41 mouse cellular contexts compared by ENCODE assay signal in the genomic region with DNA sequence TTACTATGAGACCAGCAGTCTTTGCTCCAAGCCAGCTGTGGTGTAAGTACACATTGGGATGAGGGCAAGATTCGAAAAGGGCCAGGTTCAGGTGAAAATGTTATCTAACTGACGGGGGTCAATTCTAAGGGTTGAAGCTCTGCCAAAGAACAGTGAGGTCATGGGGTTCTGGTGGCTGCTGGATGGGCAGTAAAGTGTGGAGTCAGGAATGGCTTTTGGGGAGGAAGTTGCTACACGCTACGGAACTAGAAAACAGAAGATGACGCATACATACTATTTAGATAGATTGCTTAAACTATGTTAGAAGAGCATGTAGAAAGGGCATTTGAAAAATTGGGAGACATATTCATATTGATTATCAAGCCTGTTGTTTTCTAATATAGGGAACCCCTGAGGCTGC. TPM values are rescaled to one million over a fixed set of nuclear protein-coding genes. Genes with fewer than 3 reads are reported as not detected.
DNase-seq lines count a peak whose midpoint lies in the region; ATAC-seq and TF ChIP-seq lines count a peak whose summit lies in the region.
"Had no signal": no experiment of that assay in that cellular context is flagged by ENCODE, and none has a peak within 500 bp of the region (broad histone marks: within the 10 kb centered on the region; RNA-seq: fewer than 3 reads in every experiment).

No protein-coding gene starts in this region.

- ATAC-seq in liver, postnatal 0 days = peak; percentile 66
- no peak for ATAC-seq in liver, embryonic 12.5 days
- ATAC-seq in megakaryocyte, adult 5-6 weeks (ENCODE audit: poor library complexity, severe bottlenecking) = peak; percentile 64
- ATAC-seq: CD4-positive, CD25-positive, alpha-beta regulatory T cell, adult 4 months; forebrain, embryonic 15.5 days; hindbrain, postnatal 0 days; intestine, embryonic 15.5 days; midbrain, embryonic 13.5 days had no signal

- no peaks in the 10 kb centered on the region for H3K27me3 ChIP-seq in liver, postnatal 0 days (ENCODE audit: insufficient read depth, low read length)
- no peaks in the 10 kb centered on the region; the same call in 1 of the 2 replicates for H3K27me3 ChIP-seq in liver, embryonic 12.5 days (replicated peaks)
- H3K27me3 ChIP-seq in splenic B cell, adult 2 months (ENCODE audit: control insufficient read depth, insufficient read depth, low read length, poor library complexity, severe bottlenecking) = no peaks in the 10 kb centered on the region
- H3K27me3 ChIP-seq: embryonic facial prominence, embryonic 12.5 days; forebrain, embryonic 15.5 days; hindbrain, embryonic 12.5 days; intestine, embryonic 15.5 days; liver, embryonic 15.5 days; lung, embryonic 15.5 days; midbrain, embryonic 13.5 days had no signal

- no peak overlapping the region for H3K4me3 ChIP-seq in liver, postnatal 0 days (ENCODE audit: low read depth, low read length)
- no peak overlapping the region for H3K4me3 ChIP-seq in liver, embryonic 12.5 days
- H3K4me3 ChIP-seq in brown adipose tissue, adult 24 weeks (ENCODE audit: insufficient read depth, low read depth, low read length) = no peak overlapping the region
- H3K4me3 ChIP-seq: embryonic facial prominence, embryonic 12.5 days; forebrain, embryonic 15.5 days; gastrocnemius, adult 2 months; heart, embryonic 13.5 days; hindbrain, embryonic 12.5 days; intestine, embryonic 15.5 days; liver, embryonic 15.5 days; lung, embryonic 15.5 days; megakaryocyte, embryonic 14.5 days; midbrain, embryonic 13.5 days had no signal

- no peaks in the 10 kb centered on the region for H3K9me3 ChIP-seq in liver, postnatal 0 days (ENCODE audit: low read length)
- no peaks in the 10 kb centered on the region for H3K9me3 ChIP-seq in liver, embryonic 12.5 days (replicated peaks)
- H3K9me3 ChIP-seq: embryonic facial prominence, embryonic 12.5 days; forebrain, embryonic 15.5 days; heart, embryonic 13.5 days; hindbrain, embryonic 12.5 days; intestine, embryonic 15.5 days; liver, embryonic 15.5 days; lung, embryonic 15.5 days; megakaryocyte, embryonic 14.5 days; midbrain, embryonic 13.5 days had no signal

- WGBS in liver, postnatal 0 days (ENCODE audit: insufficient replicate concordance) = 18% methylated on average over 5 of the region's 5 CpGs
- 49% methylated on average over 5 of the region's 5 CpGs for WGBS in liver, embryonic 12.5 days (ENCODE audit: insufficient replicate concordance)

- H3K4me2 ChIP-seq in liver, postnatal 0 days (ENCODE audit: low read depth, low read length) = no peak overlapping the region
- no peak overlapping the region for H3K4me2 ChIP-seq in liver, embryonic 12.5 days
- H3K4me2 ChIP-seq: embryonic facial prominence, embryonic 12.5 days; forebrain, embryonic 15.5 days; heart, embryonic 13.5 days; hindbrain, embryonic 12.5 days; intestine, embryonic 15.5 days; liver, embryonic 15.5 days; lung, embryonic 15.5 days; midbrain, embryonic 13.5 days had no signal

- peaks cover 5% of the 10 kb centered on the region; the same call in 1 of the 2 replicates for H3K4me1 ChIP-seq in liver, postnatal 0 days (ENCODE audit: insufficient read depth)
- no peaks in the 10 kb centered on the region for H3K4me1 ChIP-seq in liver, embryonic 12.5 days
- H3K4me1 ChIP-seq in brown adipose tissue, adult 24 weeks (ENCODE audit: control insufficient read depth, insufficient read depth, insufficient read length, low read length) = no peaks in the 10 kb centered on the region
- H3K4me1 ChIP-seq: embryonic facial prominence, embryonic 12.5 days; forebrain, embryonic 15.5 days; heart, embryonic 13.5 days; hindbrain, embryonic 12.5 days; intestine, embryonic 15.5 days; liver, embryonic 15.5 days; lung, embryonic 15.5 days; midbrain, embryonic 13.5 days had no signal

- DNase-seq in liver, postnatal 0 days = peak; percentile 16
- peak; percentile 11 for DNase-seq in splenic B cell, adult 2 months (ENCODE audit: low read depth, low spot score)
- no peak for DNase-seq in frontal cortex, postnatal 36 days (ENCODE audit: low spot score in 2 of 2)
- no peak for DNase-seq in embryo, embryonic 10.5 days (ENCODE audit: low spot score)
- DNase-seq: adrenal gland, postnatal 36 days; cerebellum, adult 8-10 months; cerebellum, postnatal 25 days; embryo, embryonic 11 days; gastrocnemius, adult 2 months; gastrocnemius, postnatal 36 days; heart, postnatal 10 days; kidney, adult 2 months; kidney, postnatal 10 days; liver; right cerebral cortex, adult 18-20 months had no signal

- TF ChIP-seq EP300 in liver, postnatal 0 days (IDR thresholded peaks at IDR 0.05; ENCODE audit: low read depth) = no peak

- no peaks in the 10 kb centered on the region for H3K36me3 ChIP-seq in liver, postnatal 0 days (replicated peaks; ENCODE audit: insufficient read depth, low read length)
- H3K36me3 ChIP-seq in liver, embryonic 12.5 days = no peaks in the 10 kb centered on the region
- no peaks in the 10 kb centered on the region for H3K36me3 ChIP-seq in splenic B cell, adult 2 months (ENCODE audit: control insufficient read depth, insufficient read depth, low read length, poor library complexity, severe bottlenecking)
- H3K36me3 ChIP-seq: embryonic facial prominence, embryonic 12.5 days; forebrain, embryonic 15.5 days; heart, embryonic 13.5 days; hindbrain, embryonic 12.5 days; intestine, embryonic 15.5 days; liver, embryonic 15.5 days; lung, embryonic 15.5 days; midbrain, embryonic 13.5 days had no signal

- H3K9ac ChIP-seq in liver, postnatal 0 days (replicated peaks) = no peak overlapping the region
- no peak overlapping the region for H3K9ac ChIP-seq in liver, embryonic 12.5 days
- H3K9ac ChIP-seq: embryonic facial prominence, embryonic 12.5 days; forebrain, embryonic 15.5 days; heart, embryonic 13.5 days; hindbrain, embryonic 12.5 days; intestine, embryonic 15.5 days; liver, embryonic 15.5 days; lung, embryonic 15.5 days; midbrain, embryonic 13.5 days had no signal

- H3K27ac ChIP-seq in liver, postnatal 0 days (ENCODE audit: low read depth) = no peak overlapping the region
- no peak overlapping the region for H3K27ac ChIP-seq in liver, embryonic 12.5 days
- H3K27ac ChIP-seq in brown adipose tissue, adult 24 weeks (replicated peaks; ENCODE audit: low read depth, low read length) = 0 out of 2 replicates have a peak overlapping the region, but pooled peaks have one; percentile 40
- H3K27ac ChIP-seq: embryonic facial prominence, embryonic 12.5 days; forebrain, embryonic 15.5 days; gastrocnemius, adult 2 months; heart, embryonic 13.5 days; hindbrain, embryonic 12.5 days; hindbrain, postnatal 0 days; intestine, embryonic 15.5 days; liver, embryonic 15.5 days; lung, embryonic 15.5 days; midbrain, embryonic 13.5 days had no signal

- no peak for TF ChIP-seq CTCF in liver, postnatal 0 days (IDR thresholded peaks at IDR 0.05; ENCODE audit: low read depth)

RNA-seq across cellular contexts. Expression of a gene that starts 1.1 kb away (rescaled TPM):
- polyA plus RNA-seq in liver, postnatal 0 days (2015; fragmentation: Nextera tagmentation; extraction: Ambion mirVana) = 1.6 and 1.8 TPM in 2 replicates
- polyA plus RNA-seq in liver, embryonic 12.5 days (2016; fragmentation: Nextera tagmentation; extraction: Ambion mirVana) = 0.85 and 0.99 TPM in 2 replicates
- polyA plus RNA-seq in brown adipose tissue, adult 24 weeks (2012; ENCODE audit: insufficient read depth, insufficient read length, missing spikeins) = 3.8 TPM in 1 of 2 replicates, not detected in the other
- 36.0 and 59.5 TPM in 2 replicates for total RNA-seq in megakaryocyte, adult 5-6 weeks (2015)
- 36.2 and 51.5 TPM in 2 replicates for total RNA-seq in megakaryocyte, adult 5-6 weeks (2017)
- total RNA-seq: adrenal gland, adult 18-20 months; gastrocnemius, adult 2 months; gastrocnemius, postnatal 36 days; heart, adult 8-10 months; heart, postnatal 10 days; hindbrain, postnatal 0 days; layer of hippocampus, postnatal 10 days; left cerebral cortex, adult 18-20 months; left cerebral cortex, postnatal 14 days had no signal
- polyA plus RNA-seq: midbrain, embryonic 13.5 days; testis, adult 2 months had no signal

RNA-seq across cellular contexts. Expression of a gene that starts 14.4 kb away (rescaled TPM):
- polyA plus RNA-seq in liver, postnatal 0 days (2015; fragmentation: Nextera tagmentation; extraction: Ambion mirVana) = 1.3 TPM in 2 replicates
- polyA plus RNA-seq in liver, embryonic 12.5 days (2016; fragmentation: Nextera tagmentation; extraction: Ambion mirVana) = 1.6 and 2.0 TPM in 2 replicates
- polyA plus RNA-seq in brown adipose tissue, adult 24 weeks (2012; ENCODE audit: insufficient read depth, insufficient read length, missing spikeins) = 1.5 and 4.1 TPM in 2 replicates
- total RNA-seq in megakaryocyte, adult 5-6 weeks (2015) = 299 and 403 TPM in 2 replicates
- total RNA-seq in megakaryocyte, adult 5-6 weeks (2017) = 184 and 222 TPM in 2 replicates
- total RNA-seq: adrenal gland, postnatal 36 days; gastrocnemius, adult 2 months; gastrocnemius, postnatal 36 days; heart, adult 8-10 months; left cerebral cortex, adult 18-20 months; left cerebral cortex, postnatal 14 days had no signal
- polyA plus RNA-seq: CD4-positive, CD25-positive, alpha-beta regulatory T cell, adult 4 months; stomach, embryonic 14.5 days; testis, adult 2 months had no signal

RNA-seq across cellular contexts. Expression of a gene that starts 18.1 kb away (rescaled TPM):
- polyA plus RNA-seq in liver, postnatal 0 days (2015; fragmentation: Nextera tagmentation; extraction: Ambion mirVana) = not detected in 2 replicates
- polyA plus RNA-seq in liver, embryonic 12.5 days (2016; fragmentation: Nextera tagmentation; extraction: Ambion mirVana) = not detected in 2 replicates
- polyA plus RNA-seq in brown adipose tissue, adult 24 weeks (2012; ENCODE audit: insufficient read depth, insufficient read length, missing spikeins) = not detected in 2 replicates
- 1.0 TPM in 1 of 2 replicates, not detected in the other for total RNA-seq in megakaryocyte, adult 5-6 weeks (2015)
- total RNA-seq in megakaryocyte, adult 5-6 weeks (2017) = not detected in 2 replicates
- total RNA-seq: adrenal gland, adult 18-20 months; adrenal gland, postnatal 36 days; gastrocnemius, adult 2 months; gastrocnemius, postnatal 36 days; heart, adult 8-10 months; heart, postnatal 10 days; hindbrain, postnatal 0 days; layer of hippocampus, postnatal 10 days; left cerebral cortex, adult 18-20 months; left cerebral cortex, postnatal 14 days had no signal
- polyA plus RNA-seq: CD4-positive, CD25-positive, alpha-beta regulatory T cell, adult 4 months; embryonic facial prominence, embryonic 12.5 days; forebrain, embryonic 15.5 days; frontal cortex, adult 2 months; heart, embryonic 13.5 days; hindbrain, embryonic 12.5 days; hindbrain, postnatal 0 days; intestine, embryonic 15.5 days; kidney, adult 2 months; limb, embryonic 11.5 days; liver, embryonic 15.5 days; lung, embryonic 15.5 days; midbrain, embryonic 13.5 days; neural tube, embryonic 14.5 days; spleen, adult 2 months; stomach, embryonic 14.5 days; testis, adult 2 months; thymus, postnatal 0 days had no signal

RNA-seq across cellular contexts. Expression of a gene that starts 40.3 kb away (rescaled TPM):
- polyA plus RNA-seq in liver, postnatal 0 days (2015; fragmentation: Nextera tagmentation; extraction: Ambion mirVana) = 42.1 and 42.6 TPM in 2 replicates
- 4.5 and 6.1 TPM in 2 replicates for polyA plus RNA-seq in liver, embryonic 12.5 days (2016; fragmentation: Nextera tagmentation; extraction: Ambion mirVana)
- polyA plus RNA-seq in brown adipose tissue, adult 24 weeks (2012; ENCODE audit: insufficient read depth, insufficient read length, missing spikeins) = 15.5 and 20.8 TPM in 2 replicates
- total RNA-seq in megakaryocyte, adult 5-6 weeks (2015) = 379 and 412 TPM in 2 replicates
- total RNA-seq in megakaryocyte, adult 5-6 weeks (2017) = 127 and 155 TPM in 2 replicates
- total RNA-seq: hindbrain, postnatal 0 days; layer of hippocampus, postnatal 10 days; left cerebral cortex, adult 18-20 months; left cerebral cortex, postnatal 14 days had no signal
- polyA plus RNA-seq: CD4-positive, CD25-positive, alpha-beta regulatory T cell, adult 4 months; embryonic facial prominence, embryonic 12.5 days; forebrain, embryonic 15.5 days; limb, embryonic 11.5 days; neural tube, embryonic 14.5 days had no signal

RNA-seq across cellular contexts. Expression of a gene that starts 45.3 kb away (rescaled TPM):
- polyA plus RNA-seq in liver, postnatal 0 days (2015; fragmentation: Nextera tagmentation; extraction: Ambion mirVana) = 0.38 and 0.76 TPM in 2 replicates
- not detected in 2 replicates for polyA plus RNA-seq in liver, embryonic 12.5 days (2016; fragmentation: Nextera tagmentation; extraction: Ambion mirVana)
- not detected in 2 replicates for polyA plus RNA-seq in brown adipose tissue, adult 24 weeks (2012; ENCODE audit: insufficient read depth, insufficient read length, missing spikeins)
- 1.4 and 6.2 TPM in 2 replicates for total RNA-seq in megakaryocyte, adult 5-6 weeks (2015)
- 1.3 and 3.9 TPM in 2 replicates for total RNA-seq in megakaryocyte, adult 5-6 weeks (2017)
- total RNA-seq: adrenal gland, adult 18-20 months; adrenal gland, postnatal 36 days; gastrocnemius, adult 2 months; gastrocnemius, postnatal 36 days; heart, adult 8-10 months; layer of hippocampus, postnatal 10 days had no signal
- polyA plus RNA-seq: CD4-positive, CD25-positive, alpha-beta regulatory T cell, adult 4 months; embryonic facial prominence, embryonic 12.5 days; forebrain, embryonic 15.5 days; hindbrain, embryonic 12.5 days; hindbrain, postnatal 0 days; kidney, adult 2 months; limb, embryonic 11.5 days; liver, embryonic 15.5 days; midbrain, embryonic 13.5 days; neural tube, embryonic 14.5 days; spleen, adult 2 months; testis, adult 2 months had no signal

Comparison
In these comparisons a context has a peak if more than half of its experiments do, and no peak if none do; other contexts are left out.
1. DNase-seq: peak in liver, postnatal 0 days (single experiment) and splenic B cell, adult 2 months (single experiment); none in frontal cortex, postnatal 36 days (0 of 2) and embryo, embryonic 10.5 days (single experiment).